Mouse (Mus musculus): ENCODE measurements at regions not wholly inside any gene's neighbourhood (a gene's known extent, or its start where the extent isn't known, plus 50 kb on each side); places are given as distances from the start of the nearest gene placed in this dataset.

DNA sequence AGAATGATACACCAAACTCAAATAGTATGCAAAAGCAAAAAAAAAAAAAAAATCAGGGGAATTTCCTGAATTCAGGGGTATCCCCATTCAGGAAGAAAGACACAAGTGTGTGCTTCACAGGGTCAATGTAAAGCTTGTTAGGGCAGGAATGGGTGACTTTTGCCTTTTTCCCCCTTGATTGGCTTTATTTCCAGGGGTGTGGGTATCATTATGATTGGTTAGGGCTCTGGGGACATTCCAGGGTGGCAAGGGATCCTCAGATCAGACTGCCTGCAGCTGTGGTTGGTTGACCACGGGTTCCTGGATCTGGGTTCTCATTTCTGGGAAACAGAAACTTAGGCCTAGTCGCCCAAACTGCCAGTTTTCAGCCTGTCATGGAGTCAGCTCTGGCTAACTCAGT is 73.4 kb upstream of the Kdr start:
- TF ChIP-seq CTCF (IDR thresholded peaks at IDR 0.05; ENCODE audit: insufficient read depth, low read depth, low read length) (no peak), POLR2A (IDR thresholded peaks at IDR 0.05; ENCODE audit: insufficient read depth, low read depth, low read length) (no peak)
